Mouse (Mus musculus) right cerebral cortex, adult 18-20 months (tissue): ENCODE data around the gene Nipal3.

Experiments used
- DNase-seq: peaks from one replicate; pipeline ENCODE4 v3.0.0; 2022; ENCODE audit warnings: mixed read lengths

The Nipal3 gene

DNA sequence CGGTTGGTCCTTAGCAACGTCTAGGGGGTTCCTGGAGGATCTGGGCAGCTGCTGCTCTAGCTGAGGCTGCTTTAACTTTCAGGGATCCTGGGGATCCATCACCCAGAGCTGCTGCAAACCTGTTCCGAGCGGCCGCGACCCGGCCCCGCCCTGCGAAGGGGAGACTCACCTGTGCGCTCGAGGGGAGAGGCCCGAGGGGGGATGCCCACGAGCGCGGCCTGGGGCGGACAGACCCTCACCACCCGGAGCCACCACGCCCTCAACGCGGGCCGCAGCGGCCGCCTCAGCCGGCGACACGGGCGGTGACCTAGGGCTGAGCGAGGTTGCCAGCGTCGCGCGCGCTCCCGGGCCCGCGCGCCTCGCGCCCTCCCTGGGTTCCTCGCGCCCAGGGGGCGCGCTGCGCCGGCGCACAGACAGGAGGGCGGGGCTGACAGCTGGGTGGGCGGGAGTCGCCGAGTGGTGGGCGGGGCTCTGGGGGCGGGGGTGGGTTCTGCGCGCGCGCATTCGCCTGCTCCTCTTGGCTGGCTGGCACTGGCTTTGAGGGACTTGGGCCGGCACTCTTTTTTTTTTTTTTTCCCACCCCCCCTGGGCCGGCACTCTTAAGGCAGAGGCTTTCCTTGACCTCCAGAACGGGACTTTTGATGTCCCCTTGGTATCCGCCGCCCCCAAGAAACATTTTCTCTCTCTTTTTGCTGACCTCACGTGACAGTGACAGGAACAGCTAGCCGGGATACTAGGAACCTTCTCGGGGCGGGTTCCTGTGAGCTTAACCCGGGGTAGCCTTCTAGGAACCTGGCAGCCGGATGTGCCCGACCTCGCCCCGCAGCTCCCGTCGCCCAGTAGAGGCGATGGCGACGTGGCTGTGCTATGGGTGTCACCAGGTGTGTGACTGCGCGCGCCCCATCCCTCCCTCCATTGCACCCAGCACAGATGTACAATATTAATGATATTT lies 61.1 kb downstream of the Nipal3 start, which contains the start of gene Rcan3:
Gene Rcan3 (minus strand): TSS at position 411 of the 952 bp plus-strand sequence.
- DNase-seq: peak; percentile 55

DNA sequence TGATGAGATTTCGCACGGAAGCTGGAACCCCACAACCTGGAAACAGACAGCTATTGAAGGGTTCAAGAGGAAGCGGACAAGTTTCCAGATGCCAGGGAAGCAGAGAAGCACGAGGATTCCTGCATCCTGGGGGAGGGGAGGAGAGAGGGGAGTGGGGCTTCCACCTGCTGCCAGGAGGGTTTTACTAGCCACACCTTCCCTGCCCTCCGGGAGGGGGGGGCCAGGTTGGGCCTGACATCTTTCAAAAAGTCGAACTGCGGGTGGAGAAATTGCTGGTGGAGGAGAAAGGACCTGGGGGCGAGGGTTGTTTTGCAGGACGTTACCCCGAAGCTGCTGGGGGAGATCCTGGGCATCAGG lies 61.8 kb downstream of the Nipal3 start:
- no peak for DNase-seq

DNA sequence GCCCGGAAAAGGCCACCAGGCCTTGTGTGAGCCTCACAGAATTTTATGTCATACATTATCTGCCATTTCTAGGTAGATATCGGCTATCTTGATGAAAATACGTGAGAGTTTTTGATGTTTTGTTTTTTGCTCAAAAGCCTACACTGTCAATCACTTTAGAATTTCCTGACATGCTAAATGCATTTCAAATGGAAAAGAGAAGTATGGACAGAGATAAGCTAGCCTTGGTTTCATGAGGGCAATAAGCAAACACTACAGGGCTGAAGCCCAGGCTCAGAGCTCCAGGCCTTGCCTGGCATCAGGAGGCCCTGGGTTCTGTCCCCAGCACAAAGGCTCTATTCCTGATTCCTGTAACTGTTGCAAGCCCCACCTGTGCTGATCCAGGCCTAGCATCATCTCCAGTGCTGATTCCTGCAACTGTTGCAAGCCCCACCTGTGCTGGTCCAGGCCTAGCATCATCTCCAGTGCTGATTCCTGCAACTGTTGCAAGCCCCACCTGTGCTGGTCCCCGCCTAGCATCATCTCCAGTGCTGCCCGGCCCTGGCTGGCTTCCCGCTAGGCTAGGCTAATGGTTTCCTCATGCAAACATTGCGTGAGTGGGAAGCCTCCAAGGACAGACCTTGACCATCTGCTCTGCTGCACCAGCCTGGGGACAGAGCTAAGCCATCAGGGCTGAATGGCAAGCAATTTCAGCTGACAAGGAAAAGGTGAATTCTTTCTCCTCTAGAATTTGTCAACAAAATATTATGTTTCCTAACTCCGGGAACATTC lies 64.7 kb downstream of the Nipal3 start:
- no peak for DNase-seq

DNA sequence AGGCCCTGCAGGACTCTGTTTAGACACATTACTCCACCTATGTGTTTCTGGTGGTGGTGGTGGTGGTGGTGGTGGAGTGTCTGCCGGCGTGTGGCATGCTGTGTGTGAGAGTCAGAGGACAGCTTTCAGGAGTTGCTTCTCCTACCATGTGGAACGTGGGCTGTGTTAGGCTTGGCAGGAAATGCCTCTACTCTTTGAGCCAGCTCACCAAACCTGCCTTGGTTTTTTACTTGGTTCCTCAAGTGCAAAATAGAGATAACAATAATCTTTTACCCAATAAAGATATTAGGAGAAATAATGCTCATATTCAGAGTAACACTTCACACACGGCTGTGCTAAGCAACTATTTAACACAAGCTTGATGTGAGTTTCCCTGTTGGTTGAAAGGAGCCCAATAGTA lies 65.5 kb downstream of the Nipal3 start:
- DNase-seq: no peak

DNA sequence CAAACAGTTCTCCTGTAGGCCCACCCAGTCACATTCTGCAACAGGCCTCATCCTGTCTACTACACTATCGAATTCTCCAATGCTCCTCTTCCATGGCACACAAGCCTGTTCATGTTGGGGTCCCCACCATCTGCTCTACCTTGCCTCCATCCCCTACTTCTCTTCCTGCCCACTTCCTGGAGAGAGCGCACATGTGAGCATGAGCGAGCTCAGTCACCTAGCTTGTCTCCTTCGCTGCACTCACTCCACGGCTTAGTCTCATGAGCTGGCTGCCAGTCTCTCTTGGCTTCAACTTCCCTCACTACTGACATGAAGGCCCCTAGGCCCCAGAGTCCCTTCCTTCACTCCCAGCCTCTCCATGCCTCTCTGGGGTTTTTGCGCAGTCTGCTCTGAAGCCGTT lies 68.3 kb downstream of the Nipal3 start:
- DNase-seq: no peak

DNA sequence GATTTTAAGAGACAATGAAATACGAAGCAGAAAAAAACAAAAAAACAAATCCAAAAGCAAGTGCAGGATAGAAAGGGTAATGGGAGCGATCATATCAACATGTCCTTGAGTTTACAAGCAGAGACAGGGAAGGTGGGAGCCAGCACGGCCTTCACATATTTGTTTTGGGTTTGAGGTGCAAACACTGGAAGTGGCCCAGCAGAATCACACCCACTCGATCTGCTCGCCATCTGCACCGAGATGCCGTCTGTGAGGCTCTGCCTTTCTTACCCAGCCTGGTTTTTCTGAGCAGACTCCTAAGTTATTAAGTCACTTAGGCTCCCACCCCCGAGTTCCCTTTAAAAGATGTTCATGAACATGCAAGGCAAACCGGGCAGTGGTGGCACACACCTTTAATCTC lies 69.2 kb downstream of the Nipal3 start:
- peak; percentile 83 for DNase-seq

DNA sequence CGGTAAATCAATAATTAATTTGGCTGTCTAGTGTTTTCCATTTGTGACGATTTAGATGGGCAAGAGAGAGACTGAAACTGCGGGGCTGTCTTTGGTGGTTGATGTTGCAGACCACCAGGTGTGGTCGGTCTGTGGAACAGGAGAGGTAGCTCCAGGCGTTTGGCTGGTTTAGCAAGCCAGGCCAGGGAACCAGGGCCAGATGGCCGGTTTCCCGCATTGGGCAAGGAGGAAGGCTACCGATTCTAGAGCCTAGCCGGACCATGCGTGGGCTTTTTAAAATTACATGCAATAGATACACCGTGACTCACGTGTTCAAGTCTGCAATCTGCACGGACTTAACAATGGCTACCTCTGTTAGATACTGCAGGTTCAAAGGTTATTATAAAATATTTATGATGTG lies 73.9 kb downstream of the Nipal3 start:
- no peak for DNase-seq

DNA sequence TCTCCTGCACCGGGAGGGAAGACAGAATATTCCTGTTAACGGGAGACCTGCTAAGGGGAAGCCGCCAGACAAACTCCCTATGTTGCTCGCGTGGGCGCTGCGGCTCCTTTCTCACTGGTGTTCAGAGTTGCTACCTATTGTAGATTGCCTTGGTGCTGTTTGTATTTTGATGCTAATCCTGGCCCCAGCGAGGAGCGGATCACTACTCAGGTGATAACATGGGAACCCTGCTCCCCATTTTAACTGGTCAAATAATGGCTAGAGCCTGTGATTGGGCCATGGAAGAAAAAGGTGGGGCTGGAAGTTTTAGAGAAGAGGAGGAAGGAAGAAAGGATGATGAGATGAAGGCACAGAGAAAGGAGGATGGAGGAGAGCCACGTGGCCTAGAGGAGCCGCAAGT lies 74.4 kb downstream of the Nipal3 start:
- no peak for DNase-seq

DNA sequence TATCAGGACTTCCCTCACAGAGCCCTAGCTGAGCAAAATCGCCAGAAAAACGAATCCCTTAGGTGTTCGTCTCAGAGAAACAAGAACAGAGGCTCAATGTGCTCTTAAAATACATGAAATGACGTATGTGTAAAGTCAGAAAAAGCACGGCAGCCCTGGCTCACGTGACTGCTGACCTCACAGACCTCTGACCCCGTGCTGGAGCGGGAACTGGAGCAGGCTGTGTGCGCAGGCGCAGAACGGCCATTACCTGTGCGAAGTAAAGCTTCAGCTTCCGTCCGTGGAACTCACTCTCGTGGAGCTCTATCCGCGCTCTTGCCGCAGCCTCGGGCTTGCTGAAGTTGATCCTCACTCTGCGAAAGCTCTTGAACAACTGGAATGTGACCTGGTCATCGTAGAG lies 74.8 kb downstream of the Nipal3 start:
- DNase-seq: no peak

DNA sequence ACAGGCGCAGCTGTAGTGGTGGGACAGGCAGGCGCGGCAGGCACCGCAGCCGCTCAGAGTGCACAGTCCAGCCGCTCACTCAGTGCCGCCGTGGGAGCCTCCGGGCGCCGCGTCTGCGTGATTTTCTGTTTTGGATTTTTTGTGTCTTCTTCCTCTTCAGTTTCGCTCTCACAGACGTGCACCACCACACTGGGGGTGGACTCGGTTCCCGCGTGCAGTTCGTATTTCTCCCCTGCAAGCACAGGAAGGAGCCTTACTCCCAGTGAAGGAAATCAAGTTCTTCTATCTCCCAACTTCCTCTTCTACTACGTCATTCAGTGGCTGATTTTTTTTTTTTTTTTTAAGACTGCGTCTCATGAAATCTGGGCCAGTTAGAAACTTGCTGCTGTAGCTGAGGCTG lies 78.5 kb downstream of the Nipal3 start:
- DNase-seq: no peak

DNA sequence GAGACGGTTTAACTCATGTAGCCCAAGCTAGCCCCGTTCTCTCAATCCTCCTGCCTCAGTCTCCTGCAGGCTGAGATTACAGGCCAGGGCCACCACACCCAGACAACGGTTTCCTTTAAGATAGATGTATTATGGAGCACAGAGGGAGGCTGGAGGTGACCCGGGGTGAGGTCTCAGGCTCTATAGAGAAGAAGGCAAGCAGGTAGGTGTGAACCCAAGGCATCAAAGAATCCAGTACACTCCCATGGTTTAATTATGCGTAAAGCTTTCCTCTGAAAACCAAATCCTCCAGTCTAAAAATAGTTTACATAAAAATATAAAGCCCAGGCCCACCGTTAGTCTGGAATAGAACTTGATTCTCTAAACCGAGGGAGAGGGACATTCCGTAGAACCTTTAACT lies 81.3 kb downstream of the Nipal3 start:
- no peak for DNase-seq

DNA sequence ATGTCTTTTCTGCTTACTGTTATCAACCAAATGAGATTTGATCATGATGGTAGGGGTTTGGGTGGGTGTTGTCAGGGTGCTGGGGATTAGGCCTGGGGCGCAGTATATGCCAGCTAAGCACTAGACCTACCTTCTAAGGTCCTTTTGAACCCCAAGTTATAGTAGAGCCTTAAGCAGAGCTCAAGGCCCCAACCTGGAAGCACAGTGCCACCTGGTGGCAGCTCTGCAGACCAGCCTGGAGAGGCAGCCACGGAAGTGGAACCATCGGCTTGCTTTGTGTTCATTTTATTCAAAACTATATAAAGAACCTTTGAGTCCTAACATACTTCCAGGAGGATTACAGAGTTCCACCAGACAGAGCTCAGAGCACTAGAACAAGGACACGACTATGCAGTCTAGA lies 83.2 kb downstream of the Nipal3 start:
- peak; percentile 33 for DNase-seq

DNA sequence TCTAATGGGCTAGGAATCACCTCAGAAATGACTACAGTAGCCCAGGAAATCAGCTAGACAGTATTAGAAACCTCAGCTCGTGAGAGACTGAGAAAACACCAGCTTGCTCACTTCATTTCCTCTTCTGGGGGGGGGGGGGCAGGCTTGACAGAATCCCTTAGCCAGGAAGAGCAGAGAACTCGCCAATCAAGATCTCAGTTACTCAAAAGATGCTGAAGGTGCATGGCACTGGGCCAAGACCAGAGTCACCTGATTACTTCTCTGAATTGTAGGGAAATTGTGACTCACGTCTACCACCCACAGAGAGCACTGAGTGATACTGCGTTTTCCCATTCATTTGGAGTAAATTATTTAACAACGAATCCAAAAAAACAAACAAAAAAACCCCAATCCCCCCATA lies 88.7 kb downstream of the Nipal3 start:
- peak; percentile 37 for DNase-seq

DNA sequence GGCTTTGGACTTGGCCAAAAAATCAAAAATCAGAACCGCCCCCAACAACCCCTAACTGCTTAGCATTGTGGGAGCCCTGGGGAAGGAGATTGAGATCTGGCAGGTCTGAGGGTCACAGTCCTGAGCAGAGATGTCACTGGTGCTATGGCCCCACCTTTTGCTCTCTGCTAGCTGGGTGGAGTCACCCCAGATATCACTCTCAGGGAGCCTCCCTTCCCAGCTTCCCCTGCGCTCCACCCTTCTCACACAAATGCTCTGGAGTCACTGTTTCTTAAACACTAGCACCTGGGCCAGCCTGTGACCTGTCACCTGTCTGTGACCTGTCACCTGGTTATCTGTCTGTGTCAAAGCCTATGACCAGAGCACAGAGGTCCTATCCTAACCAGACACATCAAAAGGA lies 89.9 kb downstream of the Nipal3 start:
- DNase-seq: no peak

DNA sequence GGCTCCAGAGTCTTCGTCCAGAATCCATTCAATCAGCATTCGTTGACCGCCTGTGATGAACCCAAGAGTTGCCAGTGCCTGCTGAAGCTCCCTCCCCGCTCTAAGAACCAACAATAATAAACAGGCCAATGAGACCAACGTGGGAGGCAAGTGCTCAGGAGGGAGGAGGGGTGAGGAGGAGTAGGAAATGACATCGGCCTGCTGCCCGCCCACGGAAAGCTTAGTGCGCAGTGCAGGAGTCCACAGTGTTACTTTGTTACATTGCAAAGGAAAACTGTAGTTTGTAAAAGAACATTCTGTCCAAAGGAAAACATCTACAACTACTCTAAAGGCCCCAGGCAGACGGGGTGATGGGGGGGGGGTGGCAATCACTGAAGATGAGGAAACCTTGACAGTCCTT lies 90.8 kb downstream of the Nipal3 start:
- DNase-seq: no peak

DNA sequence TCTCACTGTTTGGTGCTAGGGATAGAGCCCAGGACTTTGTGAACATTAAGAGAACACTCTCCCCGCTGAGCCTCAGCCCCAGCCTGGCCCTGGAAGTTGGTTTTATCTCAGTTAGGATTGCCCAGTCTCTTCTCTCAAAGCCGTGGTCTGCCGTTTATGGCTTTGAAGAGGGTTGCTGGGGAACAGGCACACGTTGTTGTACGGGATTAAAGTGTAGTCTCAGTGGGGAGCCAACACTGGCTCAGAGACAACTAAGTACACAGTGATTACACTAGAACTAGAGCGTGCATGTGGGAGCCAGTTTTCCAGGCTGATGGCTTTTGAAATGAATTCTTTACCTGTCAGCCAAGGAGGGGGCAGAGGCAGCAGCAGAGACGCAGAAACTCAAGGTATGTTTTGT lies 93.0 kb downstream of the Nipal3 start:
- DNase-seq: no peak

DNA sequence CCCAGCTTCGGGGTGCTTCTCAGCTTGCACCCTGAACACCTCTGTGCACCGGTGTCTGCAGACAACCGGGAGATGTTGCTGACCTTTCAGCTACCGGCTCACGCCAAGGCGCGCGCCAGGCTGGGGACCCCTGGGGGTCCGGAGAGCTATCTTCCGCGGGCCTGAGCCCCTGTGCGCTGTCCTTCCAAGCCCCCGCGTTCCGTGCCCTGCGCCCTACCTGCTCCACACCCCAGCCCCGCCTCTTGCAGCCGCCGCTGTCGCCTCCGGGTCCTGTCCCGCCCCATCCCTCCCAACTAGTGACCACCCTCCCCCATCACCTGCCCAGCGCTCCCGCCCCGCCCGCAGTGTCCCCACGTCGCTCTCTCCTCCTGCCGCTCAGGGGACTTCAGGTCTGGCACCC lies 96.8 kb downstream of the Nipal3 start, which contains the start of gene Ncmap:
Gene Ncmap (minus strand): TSS at position 237 of the 400 bp plus-strand sequence.
- DNase-seq: no peak

DNA sequence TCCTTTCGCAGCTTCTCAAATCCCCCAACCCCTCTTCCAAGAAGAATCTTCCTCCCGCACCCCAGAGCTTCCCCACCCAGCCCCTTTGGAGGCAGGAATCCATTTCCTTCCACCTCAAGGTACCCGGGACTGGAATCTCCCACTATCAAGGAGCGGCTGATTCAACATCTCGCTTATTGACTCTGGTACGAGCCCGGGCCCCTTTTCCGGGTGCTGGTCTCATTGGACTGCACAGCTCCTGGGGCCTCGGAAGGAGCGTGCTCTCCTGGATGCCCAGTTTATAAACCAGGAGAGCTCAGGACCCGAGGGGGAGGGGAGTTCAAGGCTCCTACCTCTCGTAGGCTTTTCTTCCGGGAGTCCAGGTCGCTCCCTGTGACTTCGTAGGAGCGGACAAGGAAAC lies 97.3 kb downstream of the Nipal3 start:
- DNase-seq: no peak

DNA sequence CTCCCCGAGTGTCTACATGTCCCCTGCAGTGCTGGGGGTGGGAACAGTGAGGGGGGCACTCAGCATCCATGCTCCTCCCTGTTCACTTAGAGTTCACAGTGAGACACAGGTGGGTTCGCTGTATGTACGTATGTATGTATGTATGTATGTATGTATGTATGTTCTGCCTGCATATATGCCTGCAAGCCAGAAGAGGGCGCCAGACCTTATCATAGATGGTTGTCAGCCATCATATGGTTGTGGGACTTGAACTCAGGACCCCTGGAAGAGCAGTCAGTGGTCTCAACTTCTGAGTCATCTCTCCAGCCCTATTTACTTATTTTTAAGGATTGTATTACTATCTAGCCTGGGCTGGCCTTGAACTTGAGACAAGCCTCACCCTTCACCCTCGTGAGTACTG lies 98.5 kb downstream of the Nipal3 start:
- DNase-seq: no peak
